Mouse (Mus musculus) midbrain, embryonic 15.5 days (tissue): ENCODE data around the gene Ttc7b. TPM values are rescaled to one million over a fixed set of nuclear protein-coding genes. Genes with fewer than 3 reads are reported as not detected.

ENCODE experiments used
- ATAC-seq: fragments of 200-750 bp; cut with Nextera tagmentation; replicated peaks from 2 replicates; pipeline ENCODE4 v1.8.0; 2017; ENCODE audit warnings: moderate TSS enrichment
- H3K27ac ChIP-seq: fragments of 300-500 bp; sonication (generic); 2 replicates; pipeline ENCODE4 v1.5.1; 2015; ENCODE audit warnings: mild to moderate bottlenecking, inconsistent platforms
- H3K27me3 ChIP-seq: fragments of 300-500 bp; sonication (generic); replicated peaks from 2 replicates; pipeline ENCODE4 v1.6.1; 2015; ENCODE audit warnings: inconsistent platforms
- H3K36me3 ChIP-seq: fragments of 300-500 bp; sonication (generic); replicated peaks from 2 replicates; pipeline ENCODE4 v1.6.1; 2015; ENCODE audit warnings: inconsistent platforms
- H3K4me1 ChIP-seq: fragments of 300-500 bp; sonication (generic); 2 replicates; pipeline ENCODE4 v1.6.1; 2015; ENCODE audit warnings: inconsistent platforms
- H3K4me2 ChIP-seq: fragments of 300-500 bp; sonication (generic); 2 replicates; pipeline ENCODE4 v1.6.1; 2015; ENCODE audit warnings: inconsistent platforms, mild to moderate bottlenecking, moderate library complexity
- H3K4me3 ChIP-seq: fragments of 300-500 bp; sonication (generic); 2 replicates; pipeline ENCODE4 v1.5.1; 2015; ENCODE audit warnings: mild to moderate bottlenecking, inconsistent platforms
- H3K9ac ChIP-seq: fragments of 300-500 bp; sonication (generic); 2 replicates; pipeline ENCODE4 v1.6.1; 2015; ENCODE audit warnings: mild to moderate bottlenecking, inconsistent platforms
- H3K9me3 ChIP-seq: fragments of 300-500 bp; sonication (generic); 2 replicates; pipeline ENCODE4 v1.6.1; 2016; ENCODE audit warnings: inconsistent platforms
- WGBS: fragments of 180-500 bp; shearing (Covaris S2); methylation state at CpG from one replicate; pipeline ENCODE4 v1.1.7; 2015; ENCODE audit warnings: mixed read lengths; 5-methylcytosine and 5-hydroxymethylcytosine counted together
- polyA plus RNA-seq: library from polyadenylated mRNA; unstranded; fragments of >200 nt; fragmentation: Nextera tagmentation; extraction: Ambion mirVana; gene quantifications from 2 replicates; pipeline ENCODE4 v1.2.1, GENCODE M21; 2015

Gene Ttc7b
- polyA plus RNA-seq, 1 experiment from 2014 or later: 9.7 TPM

DNA sequence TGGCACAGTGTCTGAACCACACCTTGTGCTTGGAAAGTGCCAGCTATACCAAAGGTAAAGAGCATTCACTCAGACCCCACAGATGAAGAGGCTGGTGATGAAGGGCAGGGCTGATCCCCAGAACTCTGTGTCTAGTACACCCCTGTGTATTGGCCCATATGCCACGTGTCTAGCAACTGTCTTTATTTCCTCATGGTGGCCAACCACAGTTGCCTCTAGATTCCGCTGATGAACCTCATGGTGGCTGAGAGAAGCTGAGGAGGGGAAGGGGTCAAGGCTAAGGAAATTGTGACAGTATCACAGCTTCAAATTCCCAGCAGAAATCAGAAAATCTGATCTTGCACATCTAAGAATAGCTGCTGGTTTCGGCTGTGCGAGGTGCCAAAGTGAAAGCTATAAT, 191.6 kb downstream of the Ttc7b start:
- no peak overlapping the region for H3K9ac ChIP-seq
- H3K4me1 ChIP-seq: no peaks in the 10 kb centered on the region
- H3K4me2 ChIP-seq: no peak overlapping the region
- H3K27me3 ChIP-seq: no peaks in the 10 kb centered on the region
- no peaks in the 10 kb centered on the region for H3K9me3 ChIP-seq
- H3K36me3 ChIP-seq: 0 out of 2 replicates have a peak, but pooled peaks cover 5% of the 10 kb centered on the region
- H3K27ac ChIP-seq: no peak overlapping the region
- H3K4me3 ChIP-seq: no peak overlapping the region
- 95% methylated on average over 4 of the region's 4 CpGs for WGBS
- no peak for ATAC-seq

DNA sequence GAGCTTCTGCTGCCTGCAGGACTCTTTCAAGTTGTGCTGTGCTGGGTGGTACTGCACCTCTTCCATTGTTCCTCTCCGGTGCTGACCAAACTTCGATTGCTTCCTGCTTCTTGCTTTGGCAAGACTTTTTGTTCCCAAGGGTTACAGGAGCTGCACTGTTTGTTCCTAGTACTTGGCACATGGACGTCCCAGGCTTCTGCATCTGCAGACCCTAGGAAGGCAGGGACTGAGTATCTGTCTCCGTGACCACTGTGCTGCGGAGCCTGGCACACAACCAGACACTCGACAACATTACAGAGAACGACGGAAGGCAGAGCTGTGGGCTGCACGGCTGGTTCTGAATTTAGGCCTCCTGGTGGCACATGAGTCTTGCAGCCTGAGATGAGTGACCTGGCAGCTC, 192.1 kb downstream of the Ttc7b start:
- no peak overlapping the region for H3K9ac ChIP-seq
- 0 out of 2 replicates have a peak, but pooled peaks cover 5% of the 10 kb centered on the region for H3K36me3 ChIP-seq
- H3K4me1 ChIP-seq: no peaks in the 10 kb centered on the region
- no peak overlapping the region for H3K27ac ChIP-seq
- ATAC-seq: no peak
- no peaks in the 10 kb centered on the region for H3K9me3 ChIP-seq
- H3K4me2 ChIP-seq: no peak overlapping the region
- WGBS: 80% methylated on average over 9 of the region's 9 CpGs
- H3K4me3 ChIP-seq: no peak overlapping the region
- no peaks in the 10 kb centered on the region for H3K27me3 ChIP-seq

DNA sequence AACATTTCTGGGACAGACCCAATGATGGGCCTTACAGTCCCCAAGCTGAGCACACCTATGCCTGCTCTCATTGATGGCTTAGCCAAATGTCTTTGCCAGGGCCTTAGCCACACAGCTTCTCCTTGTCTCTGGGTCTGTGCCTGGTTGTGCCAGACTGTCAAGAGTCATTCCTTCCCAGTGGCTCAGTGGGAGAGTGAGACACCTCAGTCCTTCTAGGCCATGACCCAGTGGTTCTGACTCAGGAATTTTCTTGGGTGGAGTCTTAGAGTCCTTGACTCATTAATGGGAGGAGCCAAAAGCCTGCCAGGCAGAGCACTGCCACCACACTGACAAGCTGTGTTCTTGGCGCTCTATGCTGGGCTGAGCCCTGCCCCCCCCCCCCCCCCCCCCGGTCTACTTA, 193.9 kb downstream of the Ttc7b start:
- no peak overlapping the region for H3K4me3 ChIP-seq
- 100% methylated on average over 2 of the region's 2 CpGs for WGBS
- 0 out of 2 replicates have a peak, but pooled peaks cover 5% of the 10 kb centered on the region for H3K36me3 ChIP-seq
- no peak overlapping the region for H3K4me2 ChIP-seq
- no peaks in the 10 kb centered on the region for H3K27me3 ChIP-seq
- H3K4me1 ChIP-seq: peaks cover 8% of the 10 kb centered on the region
- no peak for ATAC-seq
- no peak overlapping the region for H3K27ac ChIP-seq
- H3K9me3 ChIP-seq: no peaks in the 10 kb centered on the region
- no peak overlapping the region for H3K9ac ChIP-seq

DNA sequence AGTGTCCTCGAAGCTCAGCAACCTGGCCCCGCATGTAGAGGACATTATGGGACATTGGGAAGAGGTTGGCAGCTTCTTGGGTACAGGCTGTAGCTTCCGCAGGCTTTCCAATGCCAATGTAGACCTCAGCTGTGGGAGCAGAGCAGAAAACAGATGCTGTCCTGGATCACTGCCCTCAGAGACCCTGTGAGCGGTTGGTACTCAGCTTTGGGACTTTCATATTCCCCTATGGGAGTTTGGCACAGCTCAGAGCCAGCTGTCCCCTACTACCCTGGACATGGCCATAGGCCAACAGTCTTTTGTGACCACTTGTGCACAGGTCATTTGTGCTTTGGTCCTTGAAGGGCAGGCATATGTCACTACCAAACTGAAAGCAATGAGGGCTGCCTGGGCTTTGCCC, 195.0 kb downstream of the Ttc7b start:
- ATAC-seq: 0 out of 2 replicates have a peak, but pooled peaks have one; percentile 22
- 92% methylated on average over 4 of the region's 4 CpGs for WGBS
- H3K4me1 ChIP-seq: peaks cover 13% of the 10 kb centered on the region
- H3K27ac ChIP-seq: no peak overlapping the region
- H3K9me3 ChIP-seq: no peaks in the 10 kb centered on the region
- no peaks in the 10 kb centered on the region for H3K27me3 ChIP-seq
- H3K9ac ChIP-seq: no peak overlapping the region
- H3K36me3 ChIP-seq: 0 out of 2 replicates have a peak, but pooled peaks cover 5% of the 10 kb centered on the region
- H3K4me2 ChIP-seq: no peak overlapping the region
- H3K4me3 ChIP-seq: no peak overlapping the region

DNA sequence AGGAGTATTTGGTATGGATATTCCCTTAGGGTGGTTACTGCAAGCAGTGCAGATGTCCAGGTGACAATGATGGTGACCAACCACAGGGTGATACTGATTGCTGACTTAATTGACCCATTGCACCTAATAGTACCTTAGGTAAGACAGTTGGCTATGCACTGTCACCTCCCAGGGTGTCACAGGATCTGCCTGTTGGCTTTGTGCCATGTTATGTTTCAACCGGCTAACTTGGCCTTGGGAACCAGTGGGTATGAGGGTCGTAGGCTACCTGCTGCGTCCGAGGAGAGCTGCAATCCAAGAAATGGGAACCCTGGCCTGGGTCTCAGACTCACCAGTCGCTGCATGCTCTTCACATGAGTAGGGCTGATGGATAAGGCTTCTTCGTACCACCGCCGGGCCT, 195.4 kb downstream of the Ttc7b start:
- Histone ChIP-seq H3K27ac (no peak overlapping the region), H3K36me3 (0 out of 2 replicates have a peak, but pooled peaks cover 5% of the 10 kb centered on the region), H3K27me3 (no peaks in the 10 kb centered on the region), H3K9ac (no peak overlapping the region), H3K4me1 (peaks cover 13% of the 10 kb centered on the region), H3K4me2 (no peak overlapping the region), H3K9me3 (no peaks in the 10 kb centered on the region), H3K4me3 (no peak overlapping the region)
- 89% methylated on average over 8 of the region's 8 CpGs for WGBS
- ATAC-seq: no peak

DNA sequence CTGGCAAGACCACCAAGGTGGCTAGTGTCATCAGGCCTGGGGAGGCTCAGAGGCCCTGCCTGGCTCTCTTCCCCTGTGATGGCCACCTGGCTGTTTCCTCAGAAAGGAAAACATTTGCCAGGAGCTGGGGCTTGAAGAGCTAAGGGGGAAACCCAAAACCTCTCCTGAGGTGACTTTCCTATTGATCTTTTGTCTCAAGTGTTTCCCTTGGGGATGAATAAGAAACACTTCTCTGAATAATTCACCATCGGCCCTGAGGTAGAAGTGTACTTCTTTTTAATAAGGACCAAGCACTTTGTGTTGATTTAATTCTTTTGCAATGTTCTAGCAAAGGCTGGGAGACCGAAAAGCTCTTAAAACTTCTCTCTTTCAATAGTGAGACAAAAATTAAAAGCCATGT, 197.0 kb downstream of the Ttc7b start:
- H3K9me3 ChIP-seq: no peaks in the 10 kb centered on the region
- no peak overlapping the region for H3K27ac ChIP-seq
- H3K4me1 ChIP-seq: peaks cover 13% of the 10 kb centered on the region
- H3K36me3 ChIP-seq: 0 out of 2 replicates have a peak, but pooled peaks cover 3% of the 10 kb centered on the region
- H3K27me3 ChIP-seq: no peaks in the 10 kb centered on the region
- ATAC-seq: no peak
- WGBS: 74% methylated on average over 2 of the region's 2 CpGs
- H3K9ac ChIP-seq: no peak overlapping the region
- H3K4me3 ChIP-seq: no peak overlapping the region
- H3K4me2 ChIP-seq: no peak overlapping the region

DNA sequence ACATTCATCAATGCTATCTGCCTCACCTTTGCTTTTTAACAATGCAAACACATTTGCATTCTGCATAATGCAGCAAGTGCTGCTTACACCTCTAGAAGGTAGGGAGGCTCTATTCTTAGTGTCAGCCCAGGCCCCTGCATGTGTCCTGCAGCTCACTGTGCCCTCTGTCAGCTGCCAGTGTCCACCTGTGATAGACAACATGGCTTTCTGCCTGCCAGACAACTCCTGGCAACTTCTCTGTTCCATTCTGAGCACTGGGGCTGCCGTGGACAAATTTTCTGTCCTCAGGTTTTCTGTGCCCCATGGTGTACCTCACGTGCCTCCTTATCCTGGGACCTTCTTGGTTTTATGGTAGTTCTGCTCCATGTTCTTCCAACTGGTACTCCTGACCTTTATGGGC, 198.4 kb downstream of the Ttc7b start:
- 86% methylated on average over 2 of the region's 2 CpGs for WGBS
- H3K4me1 ChIP-seq: peaks cover 17% of the 10 kb centered on the region
- no peak overlapping the region for H3K4me3 ChIP-seq
- H3K9me3 ChIP-seq: no peaks in the 10 kb centered on the region
- H3K4me2 ChIP-seq: no peak overlapping the region
- peak overlapping the region; percentile 60 for H3K27ac ChIP-seq
- no peaks in the 10 kb centered on the region for H3K27me3 ChIP-seq
- H3K9ac ChIP-seq: no peak overlapping the region
- no peak for ATAC-seq
- H3K36me3 ChIP-seq: peaks cover 3% of the 10 kb centered on the region; the same call in 1 of the 2 replicates

DNA sequence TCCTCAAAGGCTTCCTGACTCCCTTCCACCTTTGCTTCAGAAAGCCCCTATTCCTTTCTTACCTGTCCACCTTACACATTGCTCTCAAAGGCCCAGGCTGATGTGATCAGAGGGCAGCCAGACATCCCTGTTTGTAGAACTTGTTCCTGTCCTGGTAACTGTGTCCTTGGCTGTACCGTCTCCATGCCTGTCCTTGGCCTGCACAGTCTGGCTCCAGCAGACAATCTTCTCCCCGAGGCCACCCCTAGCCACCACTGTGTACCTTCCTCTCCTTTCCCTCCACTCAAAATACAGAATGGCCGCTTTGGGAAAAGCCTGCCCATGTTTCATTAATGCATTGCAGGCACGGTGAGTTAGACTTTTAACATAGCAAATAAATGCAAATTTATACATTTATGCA, 199.1 kb downstream of the Ttc7b start:
- no peak for ATAC-seq
- H3K9me3 ChIP-seq: no peaks in the 10 kb centered on the region
- H3K9ac ChIP-seq: no peak overlapping the region
- no peaks in the 10 kb centered on the region for H3K27me3 ChIP-seq
- peak overlapping the region; percentile 60 for H3K27ac ChIP-seq
- H3K4me3 ChIP-seq: no peak overlapping the region
- 46% methylated on average over 4 of the region's 4 CpGs for WGBS
- H3K36me3 ChIP-seq: peaks cover 3% of the 10 kb centered on the region; the same call in 1 of the 2 replicates
- H3K4me1 ChIP-seq: peaks cover 21% of the 10 kb centered on the region
- no peak overlapping the region for H3K4me2 ChIP-seq

DNA sequence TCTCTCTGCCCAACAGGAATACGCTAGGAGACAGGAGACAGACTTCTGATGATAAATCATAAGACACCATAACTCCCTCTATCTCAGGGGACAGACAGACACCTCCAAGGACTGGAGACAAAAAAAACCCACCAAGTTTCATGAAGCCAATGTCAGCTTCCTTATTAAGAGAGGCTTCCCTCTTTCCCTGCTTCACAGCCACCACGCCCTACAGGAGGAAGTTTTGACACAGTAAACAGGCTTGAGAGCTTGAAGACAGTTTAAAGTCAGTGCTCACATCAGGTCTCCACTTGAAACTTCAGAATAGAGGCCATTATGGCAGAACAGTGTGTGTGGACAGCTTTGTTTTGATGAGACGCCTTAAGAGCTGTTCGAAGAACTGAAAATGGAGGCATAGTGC, 200.9 kb downstream of the Ttc7b start:
- Histone ChIP-seq H3K9me3 (no peaks in the 10 kb centered on the region), H3K36me3 (peaks cover 3% of the 10 kb centered on the region; the same call in 1 of the 2 replicates), H3K27ac (0 out of 2 replicates have a peak overlapping the region, but pooled peaks have one; percentile 2), H3K27me3 (no peaks in the 10 kb centered on the region), H3K9ac (no peak overlapping the region), H3K4me2 (no peak overlapping the region), H3K4me1 (peaks cover 38% of the 10 kb centered on the region), H3K4me3 (no peak overlapping the region)
- ATAC-seq: no peak
- WGBS: 94% methylated on average over 4 of the region's 4 CpGs

DNA sequence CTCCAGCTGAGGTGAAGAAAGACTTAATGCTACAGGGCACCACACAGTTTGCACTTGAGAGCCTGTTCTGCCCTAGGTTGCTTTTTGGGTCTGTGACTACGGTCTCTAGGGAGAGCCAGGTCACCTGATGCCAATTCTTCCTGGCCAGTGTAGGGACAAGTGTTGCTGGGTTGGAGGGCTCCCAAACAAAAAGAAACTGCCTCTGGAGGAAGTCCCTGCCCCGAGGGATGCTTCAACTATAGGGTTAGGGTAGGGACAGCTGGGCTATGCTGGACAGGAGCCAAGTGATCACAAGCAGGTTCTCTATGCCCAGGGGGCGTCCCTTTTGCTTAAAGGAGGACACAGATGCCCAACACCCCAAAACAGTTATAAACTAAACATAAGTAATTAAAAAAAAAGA, 202.7 kb downstream of the Ttc7b start:
- H3K4me1 ChIP-seq: peaks cover 56% of the 10 kb centered on the region
- no peak overlapping the region for H3K27ac ChIP-seq
- H3K4me3 ChIP-seq: no peak overlapping the region
- no peaks in the 10 kb centered on the region for H3K27me3 ChIP-seq
- H3K9ac ChIP-seq: no peak overlapping the region
- no peaks in the 10 kb centered on the region for H3K9me3 ChIP-seq
- ATAC-seq: no peak
- no peak overlapping the region for H3K4me2 ChIP-seq
- peaks cover 3% of the 10 kb centered on the region; the same call in 1 of the 2 replicates for H3K36me3 ChIP-seq
- 67% methylated on average over 3 of the region's 3 CpGs for WGBS

DNA sequence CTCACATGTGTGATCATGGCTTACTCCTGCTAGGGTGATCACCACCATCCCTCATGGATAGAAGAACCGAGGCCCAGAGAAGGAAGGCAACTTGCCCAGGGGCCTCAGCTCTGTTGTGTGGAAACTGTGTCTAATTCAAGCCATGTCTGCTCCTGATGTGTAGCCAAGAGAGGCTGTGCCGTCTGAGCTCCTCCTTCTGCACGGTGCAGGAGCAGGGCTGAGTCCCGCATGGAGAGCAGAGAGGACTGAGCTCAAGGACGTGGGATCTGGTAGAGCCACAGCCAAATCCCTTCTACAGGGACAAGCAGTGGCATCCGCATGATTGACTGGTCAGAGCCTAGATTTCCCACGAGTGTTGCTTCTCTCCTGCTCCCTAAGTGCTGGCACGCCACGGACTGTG, 204.5 kb downstream of the Ttc7b start:
- Histone ChIP-seq H3K36me3 (peaks cover 3% of the 10 kb centered on the region; the same call in 1 of the 2 replicates), H3K4me1 (peaks cover 50% of the 10 kb centered on the region), H3K9me3 (no peaks in the 10 kb centered on the region), H3K27ac (peak overlapping the region; percentile 81), H3K4me3 (no peak overlapping the region), H3K27me3 (no peaks in the 10 kb centered on the region), H3K4me2 (no peak overlapping the region), H3K9ac (no peak overlapping the region)
- ATAC-seq: peak; percentile 32
- WGBS: 59% methylated on average over 9 of the region's 9 CpGs

DNA sequence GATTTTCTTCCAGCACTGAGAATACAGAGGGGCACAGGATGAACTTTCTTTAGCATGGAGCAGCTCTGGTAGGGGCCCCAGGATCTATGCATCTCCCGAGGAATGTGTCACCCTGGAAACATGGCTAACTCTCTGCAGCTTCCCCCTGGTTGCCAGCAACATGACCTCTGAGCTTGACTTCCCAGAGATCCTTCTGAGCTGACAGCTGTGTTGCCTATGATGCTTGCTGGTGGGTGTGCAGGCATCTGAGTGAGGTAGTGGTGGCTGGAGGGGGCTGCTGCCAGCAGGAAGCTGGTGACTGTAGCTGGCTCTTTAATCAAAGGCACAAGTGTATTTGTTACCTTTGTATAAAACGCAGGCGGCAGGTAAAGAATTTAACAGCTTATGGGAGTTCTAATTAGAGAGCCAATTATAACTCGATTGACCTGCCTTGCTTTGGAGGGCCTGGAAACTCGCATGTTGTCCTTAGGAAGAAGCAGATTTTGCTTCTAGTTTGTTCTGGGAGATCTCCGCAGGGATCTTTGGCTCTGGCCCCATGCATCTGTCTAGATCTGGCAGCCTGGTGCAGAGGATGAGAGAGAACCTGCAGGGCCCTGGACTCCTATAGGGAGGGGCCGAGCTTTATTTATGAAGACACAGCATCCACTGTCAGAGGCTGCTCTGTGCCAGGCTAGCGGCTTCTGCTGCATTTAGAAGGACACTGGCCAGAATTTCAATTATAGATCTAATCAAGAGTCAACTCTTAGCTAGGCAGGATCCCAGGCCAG, 205.3 kb downstream of the Ttc7b start:
- Histone ChIP-seq H3K27ac (peak overlapping the region; percentile 81), H3K4me1 (peaks cover 58% of the 10 kb centered on the region), H3K27me3 (no peaks in the 10 kb centered on the region), H3K4me2 (no peak overlapping the region), H3K9me3 (no peaks in the 10 kb centered on the region), H3K4me3 (no peak overlapping the region), H3K9ac (no peak overlapping the region), H3K36me3 (peaks cover 3% of the 10 kb centered on the region; the same call in 1 of the 2 replicates)
- WGBS: 47% methylated on average over 8 of the region's 8 CpGs
- ATAC-seq: peak; percentile 51; the same call in 1 of the 2 replicates
